Mouse (Mus musculus) intestine, embryonic 14.5 days (tissue): ENCODE results near the gene Itgb8. TPM values are rescaled to one million over a fixed set of nuclear protein-coding genes. Genes with fewer than 3 reads are reported as not detected.

ENCODE experiments used
- ATAC-seq: fragments of 200-750 bp; cut with Nextera tagmentation; replicated peaks from 2 replicates; pipeline ENCODE4 v1.8.0; 2017; ENCODE audit warnings: low read depth, moderate number of reproducible peaks, moderate TSS enrichment, moderate library complexity; ENCODE audit not compliant: low FRiP score, low TSS enrichment
- DNase-seq: peaks from one replicate; pipeline ENCODE4 v3.0.0-alpha.2; 2018; ENCODE audit warnings: low spot score
- H3K27ac ChIP-seq: fragments of 300-500 bp; sonication (generic); 2 replicates; pipeline ENCODE4 v1.5.1; 2014; ENCODE audit warnings: low read depth, mild to moderate bottlenecking, control low read depth
- H3K27me3 ChIP-seq: fragments of 300-500 bp; sonication (generic); replicated peaks from 2 replicates; pipeline ENCODE4 v1.6.1; 2014; ENCODE audit warnings: low read length, control low read depth; ENCODE audit not compliant: control insufficient read depth, insufficient read depth
- H3K36me3 ChIP-seq: fragments of 300-500 bp; sonication (generic); 2 replicates; pipeline ENCODE4 v1.6.1; 2014; ENCODE audit warnings: low read length, control low read depth; ENCODE audit not compliant: control insufficient read depth, insufficient read depth
- H3K4me1 ChIP-seq: fragments of 300-500 bp; sonication (generic); replicated peaks from 2 replicates; pipeline ENCODE4 v1.6.1; 2014; ENCODE audit warnings: low read length, control low read depth, mixed read lengths; ENCODE audit not compliant: control insufficient read depth, insufficient read depth
- H3K4me2 ChIP-seq: fragments of 300-500 bp; sonication (generic); 2 replicates; pipeline ENCODE4 v1.6.1; 2014; ENCODE audit warnings: low read length
- H3K4me3 ChIP-seq: fragments of 300-500 bp; sonication (generic); 2 replicates; pipeline ENCODE4 v1.5.1; 2014; ENCODE audit warnings: low read depth, low read length, control low read depth, mixed read lengths
- H3K9ac ChIP-seq: fragments of 300-500 bp; sonication (generic); 2 replicates; pipeline ENCODE4 v1.6.1; 2014; ENCODE audit warnings: mild to moderate bottlenecking, low read length
- H3K9me3 ChIP-seq: fragments of 300-500 bp; sonication (generic); 2 replicates; pipeline ENCODE4 v1.6.1; 2016; ENCODE audit warnings: low read length, control low read depth; ENCODE audit not compliant: control insufficient read depth
- WGBS: fragments of 180-500 bp; shearing (Covaris S2); extraction: QIAGEN DNeasy Blood & Tissue Kit; methylation state at CpG from one replicate; pipeline ENCODE4 v1.1.7; 2014; 5-methylcytosine and 5-hydroxymethylcytosine counted together
- polyA plus RNA-seq: library from polyadenylated mRNA; unstranded; fragments of >200 nt; fragmentation: Nextera tagmentation; extraction: Ambion mirVana; gene quantifications from 2 replicates; pipeline ENCODE4 v1.2.1, GENCODE M21; 2014

Itgb8 gene
- polyA plus RNA-seq, 1 experiment from 2014 or later = 3.7 TPM

DNA sequence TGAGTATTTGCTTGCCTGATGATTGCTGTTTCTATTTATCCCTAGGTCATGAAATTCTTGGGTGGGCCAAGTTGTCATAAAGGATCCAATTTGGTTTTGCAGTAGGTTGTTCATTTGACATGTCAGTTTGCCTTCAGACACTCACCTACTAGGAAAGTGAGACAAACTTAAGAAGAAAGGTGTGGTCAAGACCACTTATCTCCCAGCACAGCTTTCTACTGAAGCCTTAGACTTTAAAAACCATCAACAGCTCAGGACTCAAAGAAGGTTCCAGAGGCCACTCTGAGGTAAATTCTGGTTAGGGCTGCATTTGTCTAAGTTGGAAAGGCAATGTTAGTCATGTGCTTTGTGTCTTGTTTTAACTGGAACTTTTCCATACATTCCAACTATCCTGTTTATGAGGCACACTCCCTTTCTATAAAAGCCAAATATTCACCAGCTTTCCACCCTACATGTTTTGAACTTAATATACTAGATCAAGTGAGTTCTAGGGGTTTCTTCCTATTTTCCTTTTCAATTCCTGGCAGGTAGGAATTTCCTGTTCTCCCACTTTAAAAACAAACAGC is 20.8 kb downstream of the Itgb8 start:
- Histone ChIP-seq H3K9ac (no peak overlapping the region), H3K9me3 (no peaks in the 10 kb centered on the region), H3K4me3 (no peak overlapping the region), H3K36me3 (no peaks in the 10 kb centered on the region), H3K4me2 (no peak overlapping the region), H3K27ac (no peak overlapping the region), H3K4me1 (no peaks in the 10 kb centered on the region), H3K27me3 (no peaks in the 10 kb centered on the region)
- ATAC-seq (no peak), DNase-seq (no peak)

- ATAC-seq (no peak), DNase-seq (no peak)
- Histone ChIP-seq H3K4me3 (no peak overlapping the region), H3K9ac (no peak overlapping the region), H3K4me1 (no peaks in the 10 kb centered on the region), H3K4me2 (no peak overlapping the region), H3K27me3 (no peaks in the 10 kb centered on the region), H3K9me3 (no peaks in the 10 kb centered on the region), H3K36me3 (no peaks in the 10 kb centered on the region), H3K27ac (no peak overlapping the region)
- 97% methylated on average over 3 of the region's 3 CpGs for WGBS
These were observed 23.4 kb downstream of the Itgb8 start for GRCm38 (mm10) chr12:119215225-119215624.

DNA sequence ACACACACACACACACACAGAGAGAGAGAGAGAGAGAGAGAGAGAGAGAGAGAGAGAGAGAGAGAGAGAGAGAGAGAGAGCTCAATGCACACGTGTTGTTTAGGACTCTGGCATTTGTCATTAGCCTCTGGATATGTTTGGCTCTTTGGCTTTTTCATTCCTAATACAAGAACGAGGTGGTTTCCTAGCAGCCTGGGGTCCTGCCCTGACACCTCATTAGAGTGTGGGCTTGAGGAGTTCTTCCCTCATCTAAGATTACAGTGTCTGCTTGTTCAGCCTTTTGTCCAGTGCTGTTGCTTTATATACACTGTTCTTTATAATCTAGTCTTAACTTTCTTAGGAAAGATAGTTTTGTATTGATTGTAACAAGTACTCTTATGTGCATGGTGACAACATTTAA is 27.1 kb downstream of the Itgb8 start:
- H3K9ac ChIP-seq = no peak overlapping the region
- H3K27me3 ChIP-seq = no peaks in the 10 kb centered on the region
- no peak overlapping the region for H3K4me2 ChIP-seq
- no peaks in the 10 kb centered on the region for H3K9me3 ChIP-seq
- H3K36me3 ChIP-seq = no peaks in the 10 kb centered on the region
- no peak for ATAC-seq
- H3K27ac ChIP-seq = no peak overlapping the region
- no peak for DNase-seq
- no peaks in the 10 kb centered on the region; the same call in 1 of the 2 replicates for H3K4me1 ChIP-seq
- no peak overlapping the region for H3K4me3 ChIP-seq
- WGBS = 30% methylated on average over 2 of the region's 2 CpGs

GRCm38 (mm10) chr12:119210590-119210989 is 28.0 kb downstream of the Itgb8 start:
- H3K4me2 ChIP-seq = no peak overlapping the region

GRCm38 (mm10) chr12:119210073-119210425 is 28.6 kb downstream of the Itgb8 start:
- H3K9me3 ChIP-seq = no peaks in the 10 kb centered on the region
- H3K4me1 ChIP-seq = no peaks in the 10 kb centered on the region; the same call in 1 of the 2 replicates
- H3K9ac ChIP-seq = no peak overlapping the region
- no peak overlapping the region for H3K27ac ChIP-seq
- H3K36me3 ChIP-seq = no peaks in the 10 kb centered on the region
- ATAC-seq (no peak), DNase-seq (no peak)
- H3K27me3 ChIP-seq = no peaks in the 10 kb centered on the region
- H3K4me2 ChIP-seq = no peak overlapping the region
- no peak overlapping the region for H3K4me3 ChIP-seq
- 94% methylated on average over 1 of the region's 1 CpGs for WGBS

More at GRCm38 (mm10) chr12:119210590-119210989, 28.0 kb downstream of the Itgb8 start:
- no peaks in the 10 kb centered on the region; the same call in 1 of the 2 replicates for H3K4me1 ChIP-seq
- H3K36me3 ChIP-seq = no peaks in the 10 kb centered on the region
- 89% methylated on average over 2 of the region's 2 CpGs for WGBS
- DNase-seq (no peak), ATAC-seq (no peak)
- H3K9ac ChIP-seq = no peak overlapping the region
- H3K9me3 ChIP-seq = no peaks in the 10 kb centered on the region
- no peaks in the 10 kb centered on the region for H3K27me3 ChIP-seq
- no peak overlapping the region for H3K27ac ChIP-seq
- no peak overlapping the region for H3K4me3 ChIP-seq

- Histone ChIP-seq H3K9me3 (no peaks in the 10 kb centered on the region), H3K27me3 (no peaks in the 10 kb centered on the region), H3K9ac (no peak overlapping the region), H3K4me2 (no peak overlapping the region), H3K36me3 (no peaks in the 10 kb centered on the region), H3K27ac (no peak overlapping the region), H3K4me3 (no peak overlapping the region), H3K4me1 (no peaks in the 10 kb centered on the region; the same call in 1 of the 2 replicates)
- ATAC-seq (no peak), DNase-seq (no peak)
- 94% methylated on average over 2 of the region's 2 CpGs for WGBS
These were observed 29.1 kb downstream of the Itgb8 start for GRCm38 (mm10) chr12:119209384-119210072.

GRCm38 (mm10) chr12:119207464-119207801 is 31.2 kb downstream of the Itgb8 start:
- H3K4me2 ChIP-seq = no peak overlapping the region
- WGBS = 69% methylated on average over 1 of the region's 1 CpGs
- H3K4me3 ChIP-seq = no peak overlapping the region
- H3K4me1 ChIP-seq = no peaks in the 10 kb centered on the region; the same call in 1 of the 2 replicates
- no peak for ATAC-seq
- H3K9me3 ChIP-seq = no peaks in the 10 kb centered on the region
- no peaks in the 10 kb centered on the region for H3K36me3 ChIP-seq
- no peak for DNase-seq
- H3K27me3 ChIP-seq = no peaks in the 10 kb centered on the region
- no peak overlapping the region for H3K27ac ChIP-seq
- no peak overlapping the region for H3K9ac ChIP-seq

GRCm38 (mm10) chr12:119206711-119207463 is 31.7 kb downstream of the Itgb8 start:
- Histone ChIP-seq H3K4me3 (no peak overlapping the region), H3K27ac (no peak overlapping the region), H3K9ac (no peak overlapping the region), H3K36me3 (peaks cover 3% of the 10 kb centered on the region; the same call in 1 of the 2 replicates), H3K9me3 (no peaks in the 10 kb centered on the region), H3K27me3 (no peaks in the 10 kb centered on the region), H3K4me2 (no peak overlapping the region), H3K4me1 (no peaks in the 10 kb centered on the region; the same call in 1 of the 2 replicates)
- DNase-seq (no peak), ATAC-seq (no peak)
- WGBS = 81% methylated on average over 6 of the region's 6 CpGs
